Mouse (Mus musculus) CD4-positive, CD25-positive, alpha-beta regulatory T cell, adult 9 weeks (primary cell): ENCODE measurements around the gene Trpt1. TPM values are rescaled to one million over a fixed set of nuclear protein-coding genes. Genes with fewer than 3 reads are reported as not detected.

ENCODE experiments used
- polyA plus RNA-seq: library from polyadenylated mRNA; unstranded; fragments of 100-300 nt; shearing (Covaris generic); gene quantifications from one replicate; pipeline ENCODE4 v1.2.1, GENCODE M21; 2017

Gene Trpt1
- polyA plus RNA-seq: 8.5 TPM

GRCm38 (mm10) chr19:6996006-6996405 lies at the start of gene Trpt1, which contains the start of gene Nudt22:
Gene Trpt1 (plus strand): TSS chr19:6996131.
Gene Nudt22 (minus strand): TSS chr19:6996117.

GRCm38 (mm10) chr19:6974211-6975205 lies 21.4 kb upstream of the Trpt1 start, which contains the start of gene Ppp1r14b:
Gene Ppp1r14b (plus strand): TSS chr19:6974968.

GRCm38 (mm10) chr19:6975537-6976521 lies 20.1 kb upstream of the Trpt1 start, which contains the start of gene Plcb3:
Gene Plcb3 (minus strand): TSS chr19:6976470.

GRCm38 (mm10) chr19:6980381-6981093 lies 15.4 kb upstream of the Trpt1 start, which contains the start of gene Fkbp2:
Gene Fkbp2 (minus strand): TSS chr19:6980501.

GRCm38 (mm10) chr19:6987061-6987903 lies 8.6 kb upstream of the Trpt1 start, which contains the start of gene Vegfb:
Gene Vegfb (minus strand): TSS chr19:6987651.

GRCm38 (mm10) chr19:6992011-6992858 lies 3.7 kb upstream of the Trpt1 start, which contains the start of gene Dnajc4:
Gene Dnajc4 (minus strand): TSS chr19:6992572.

GRCm38 (mm10) chr19:7019191-7019590 lies 23.3 kb downstream of the Trpt1 start, which contains the start of gene Fermt3:
Gene Fermt3 (minus strand): TSS chr19:7019469.

GRCm38 (mm10) chr19:7039841-7040636 lies 44.1 kb downstream of the Trpt1 start, which contains the start of gene Stip1:
Gene Stip1 (minus strand): TSS chr19:7039967.

Other genes starting within 250 kb of the Trpt1 start
- 31.3 TPM for gene Rps6ka4, start 155.5 kb upstream of the Trpt1 start, polyA plus RNA-seq
- 48.7 TPM for gene Ccdc88b, start 137.9 kb upstream of the Trpt1 start, polyA plus RNA-seq
- gene Trmt112, start 86.4 kb upstream of the Trpt1 start, polyA plus RNA-seq: 234 TPM
- gene Prdx5, start 86.0 kb upstream of the Trpt1 start, polyA plus RNA-seq: 267 TPM
- 6.6 TPM for gene Esrra, start 74.3 kb upstream of the Trpt1 start, polyA plus RNA-seq
- gene Catsperz, start 70.8 kb upstream of the Trpt1 start, polyA plus RNA-seq: not detected
- gene Kcnk4, start 61.6 kb upstream of the Trpt1 start, polyA plus RNA-seq: not detected
- 43.9 TPM for gene Bad, start 54.3 kb upstream of the Trpt1 start, polyA plus RNA-seq
- 17.8 TPM for gene Gpr137, start 53.7 kb upstream of the Trpt1 start, polyA plus RNA-seq
- gene Ppp1r14b, start 21.2 kb upstream of the Trpt1 start, polyA plus RNA-seq: 32.3 TPM
- 7.2 TPM for gene Plcb3, start 19.7 kb upstream of the Trpt1 start, polyA plus RNA-seq
- 53.6 TPM for gene Fkbp2, start 15.6 kb upstream of the Trpt1 start, polyA plus RNA-seq
- gene Vegfb, start 8.5 kb upstream of the Trpt1 start, polyA plus RNA-seq: 1.2 TPM
- gene Dnajc4, start 3.6 kb upstream of the Trpt1 start, polyA plus RNA-seq: 66.9 TPM
- 38.9 TPM for gene Nudt22, start within 50 bp of the Trpt1 start, polyA plus RNA-seq
- gene Fermt3, start 23.3 kb downstream of the Trpt1 start, polyA plus RNA-seq: 429 TPM
- gene Stip1, start 43.8 kb downstream of the Trpt1 start, polyA plus RNA-seq: 157 TPM
- 2.8 TPM for gene Macrod1, start 60.7 kb downstream of the Trpt1 start, polyA plus RNA-seq
- 0.05 TPM for gene Flrt1, start 109.6 kb downstream of the Trpt1 start, polyA plus RNA-seq
- gene Otub1, start 210.2 kb downstream of the Trpt1 start, polyA plus RNA-seq: 73.3 TPM
- gene Cox8a, start 221.5 kb downstream of the Trpt1 start, polyA plus RNA-seq: 544 TPM
- 41.7 TPM for gene Naa40, start 245.1 kb downstream of the Trpt1 start, polyA plus RNA-seq